Mouse (Mus musculus): ENCODE data around the gene Zmynd8. TPM values are rescaled to one million over a fixed set of nuclear protein-coding genes. Genes with fewer than 3 reads are reported as not detected.

Gene Zmynd8
- total and polyA plus RNA-seq, 2 experiments from 2014 or later, result 56.8 to 73.4 TPM

- Histone ChIP-seq H3K9ac (replicated peaks; ENCODE audit: low read length, poor library complexity, severe bottlenecking) (no peak overlapping the region), H3K4me1 (ENCODE audit: insufficient read depth, low read length) (peaks cover 6% of the 10 kb centered on the region; the same call in 1 of the 2 replicates), H3K27me3 (ENCODE audit: insufficient read depth, low read length) (no peaks in the 10 kb centered on the region), H3K4me3 (ENCODE audit: low read depth, low read length) (no peak overlapping the region), H3K9me3 (ENCODE audit: low read length) (no peaks in the 10 kb centered on the region), H3K36me3 (ENCODE audit: insufficient read depth, low read length) (peaks cover 52% of the 10 kb centered on the region), H3K27ac (ENCODE audit: low read depth, low read length) (no peak overlapping the region), H3K4me2 (ENCODE audit: low read depth, low read length, poor library complexity, severe bottlenecking) (no peak overlapping the region)
- ATAC-seq (ENCODE audit: low FRiP score) (no peak), DNase-seq (ENCODE audit: low spot score) (no peak)
- TF ChIP-seq CTCF (IDR thresholded peaks at IDR 0.05), result no peak
- WGBS, result 73% methylated on average over 22 of the region's 22 CpGs
Observed at GRCm38 (mm10) chr2:165845490-165845889, 53.3 kb downstream of the Zmynd8 start.

- Histone ChIP-seq H3K4me2 (ENCODE audit: low read depth, low read length, poor library complexity, severe bottlenecking) (no peak overlapping the region), H3K27me3 (ENCODE audit: insufficient read depth, low read length) (no peaks in the 10 kb centered on the region), H3K9me3 (ENCODE audit: low read length) (no peaks in the 10 kb centered on the region), H3K9ac (replicated peaks; ENCODE audit: low read length, poor library complexity, severe bottlenecking) (no peak overlapping the region), H3K36me3 (ENCODE audit: insufficient read depth, low read length) (peaks cover 58% of the 10 kb centered on the region), H3K27ac (ENCODE audit: low read depth, low read length) (no peak overlapping the region), H3K4me1 (ENCODE audit: insufficient read depth, low read length) (no peaks in the 10 kb centered on the region), H3K4me3 (ENCODE audit: low read depth, low read length) (no peak overlapping the region)
- no peak for TF ChIP-seq CTCF (IDR thresholded peaks at IDR 0.05)
- ATAC-seq (ENCODE audit: low FRiP score), result no peak
- DNase-seq (ENCODE audit: low spot score), result no peak
- 95% methylated on average over 6 of the region's 6 CpGs for WGBS
Observed at GRCm38 (mm10) chr2:165843350-165843749, 55.5 kb downstream of the Zmynd8 start.

GRCm38 (mm10) chr2:165842241-165842640 is 56.6 kb downstream of the Zmynd8 start:
- Histone ChIP-seq H3K4me2 (ENCODE audit: low read depth, low read length, poor library complexity, severe bottlenecking) (no peak overlapping the region), H3K9ac (replicated peaks; ENCODE audit: low read length, poor library complexity, severe bottlenecking) (no peak overlapping the region), H3K4me1 (ENCODE audit: insufficient read depth, low read length) (no peaks in the 10 kb centered on the region), H3K4me3 (ENCODE audit: low read depth, low read length) (no peak overlapping the region), H3K36me3 (ENCODE audit: insufficient read depth, low read length) (peaks cover 58% of the 10 kb centered on the region), H3K27ac (ENCODE audit: low read depth, low read length) (no peak overlapping the region), H3K27me3 (ENCODE audit: insufficient read depth, low read length) (no peaks in the 10 kb centered on the region), H3K9me3 (ENCODE audit: low read length) (no peaks in the 10 kb centered on the region)
- TF ChIP-seq CTCF (IDR thresholded peaks at IDR 0.05), result no peak
- DNase-seq (ENCODE audit: low spot score) (no peak), ATAC-seq (ENCODE audit: low FRiP score) (no peak)
- 93% methylated on average over 10 of the region's 10 CpGs for WGBS

DNA sequence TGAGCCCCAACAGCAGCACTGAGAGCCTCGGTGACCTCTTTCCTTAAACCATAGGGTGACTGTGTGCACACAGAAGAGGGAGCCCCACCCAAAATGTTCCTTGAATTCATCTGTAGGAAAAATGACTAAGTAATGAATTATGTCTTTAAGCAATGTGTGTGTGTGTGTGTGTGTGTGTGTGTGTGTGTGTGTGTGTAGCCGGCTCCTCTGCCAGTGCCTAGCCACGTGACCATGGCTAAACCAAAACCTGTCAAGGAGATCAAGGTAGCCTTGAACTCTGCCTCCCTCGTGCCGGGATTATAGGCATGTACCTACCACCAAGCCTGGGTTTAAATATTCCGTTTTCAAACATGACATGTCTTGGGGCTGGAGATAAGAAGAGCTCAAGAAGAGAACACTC is 57.0 kb downstream of the Zmynd8 start:
- peaks cover 62% of the 10 kb centered on the region for H3K36me3 ChIP-seq (ENCODE audit: insufficient read depth, low read length)
- no peak overlapping the region for H3K27ac ChIP-seq (ENCODE audit: low read depth, low read length)

GRCm38 (mm10) chr2:165840852-165841251 is 58.0 kb downstream of the Zmynd8 start:
- H3K36me3 ChIP-seq (ENCODE audit: insufficient read depth, low read length), result peaks cover 64% of the 10 kb centered on the region
- H3K4me1 ChIP-seq (ENCODE audit: insufficient read depth, low read length), result no peaks in the 10 kb centered on the region

More for the DNA sequence above, 57.0 kb downstream of the Zmynd8 start:
- 88% methylated on average over 6 of the region's 6 CpGs for WGBS
- ATAC-seq (ENCODE audit: low FRiP score) (no peak), DNase-seq (ENCODE audit: low spot score) (no peak)
- Histone ChIP-seq H3K9me3 (ENCODE audit: low read length) (no peaks in the 10 kb centered on the region), H3K9ac (replicated peaks; ENCODE audit: low read length, poor library complexity, severe bottlenecking) (no peak overlapping the region), H3K27me3 (ENCODE audit: insufficient read depth, low read length) (no peaks in the 10 kb centered on the region), H3K4me2 (ENCODE audit: low read depth, low read length, poor library complexity, severe bottlenecking) (no peak overlapping the region), H3K4me1 (ENCODE audit: insufficient read depth, low read length) (no peaks in the 10 kb centered on the region), H3K4me3 (ENCODE audit: low read depth, low read length) (no peak overlapping the region)
- no peak for TF ChIP-seq CTCF (IDR thresholded peaks at IDR 0.05)

GRCm38 (mm10) chr2:165839317-165839652 is 59.5 kb downstream of the Zmynd8 start:
- Histone ChIP-seq H3K27ac (ENCODE audit: low read depth, low read length) (no peak overlapping the region; the same call in 1 of the 2 replicates), H3K4me2 (ENCODE audit: low read depth, low read length, poor library complexity, severe bottlenecking) (no peak overlapping the region), H3K9ac (replicated peaks; ENCODE audit: low read length, poor library complexity, severe bottlenecking) (no peak overlapping the region), H3K36me3 (ENCODE audit: insufficient read depth, low read length) (peaks cover 65% of the 10 kb centered on the region), H3K4me1 (ENCODE audit: insufficient read depth, low read length) (no peaks in the 10 kb centered on the region), H3K27me3 (ENCODE audit: insufficient read depth, low read length) (no peaks in the 10 kb centered on the region), H3K4me3 (ENCODE audit: low read depth, low read length) (no peak overlapping the region), H3K9me3 (ENCODE audit: low read length) (no peaks in the 10 kb centered on the region)
- TF ChIP-seq CTCF (IDR thresholded peaks at IDR 0.05), result no peak
- ATAC-seq (ENCODE audit: low FRiP score) (no peak), DNase-seq (ENCODE audit: low spot score) (no peak)
- WGBS, result 38% methylated on average over 2 of the region's 2 CpGs

More at GRCm38 (mm10) chr2:165840852-165841251, 58.0 kb downstream of the Zmynd8 start:
- 86% methylated on average over 7 of the region's 7 CpGs for WGBS
- DNase-seq (ENCODE audit: low spot score) (no peak), ATAC-seq (ENCODE audit: low FRiP score) (no peak)
- Histone ChIP-seq H3K9ac (replicated peaks; ENCODE audit: low read length, poor library complexity, severe bottlenecking) (no peak overlapping the region), H3K9me3 (ENCODE audit: low read length) (no peaks in the 10 kb centered on the region), H3K4me2 (ENCODE audit: low read depth, low read length, poor library complexity, severe bottlenecking) (no peak overlapping the region), H3K27ac (ENCODE audit: low read depth, low read length) (no peak overlapping the region), H3K4me3 (ENCODE audit: low read depth, low read length) (no peak overlapping the region), H3K27me3 (ENCODE audit: insufficient read depth, low read length) (no peaks in the 10 kb centered on the region)
- no peak for TF ChIP-seq CTCF (IDR thresholded peaks at IDR 0.05)
